Mouse (Mus musculus) cortical plate, adult 2 months (tissue): ENCODE results near the gene Tead2. TPM values are rescaled to one million over a fixed set of nuclear protein-coding genes. Genes with fewer than 3 reads are reported as not detected.
A peak's percentile ranks its signal among the peaks of the same experiment; 100 is the strongest.

ENCODE experiments used
- H3K27ac ChIP-seq: fragments of 200-500 bp; 2 replicates; pipeline ENCODE4 v1.5.1; 2012; ENCODE audit warnings: low read length, control low read depth, inconsistent platforms; ENCODE audit not compliant: insufficient read depth
- H3K4me1 ChIP-seq: fragments of 200-500 bp; 2 replicates; pipeline ENCODE4 v1.6.1; 2011; ENCODE audit warnings: low read length; ENCODE audit not compliant: control insufficient read depth, insufficient read depth
- H3K4me3 ChIP-seq: fragments of 200-500 bp; 2 replicates; pipeline ENCODE4 v1.5.1; 2011; ENCODE audit warnings: mild to moderate bottlenecking, low read length, control low read depth; ENCODE audit not compliant: insufficient read depth
- CTCF ChIP-seq: fragments of 200-500 bp; IDR thresholded peaks from 2 replicates; pipeline ENCODE4 v1.5.1; 2011; ENCODE audit warnings: mild to moderate bottlenecking, control low read depth, low read length; ENCODE audit not compliant: insufficient read depth; ENCODE audit errors: extremely low read depth
- POLR2A ChIP-seq: fragments of 200-500 bp; IDR thresholded peaks from 2 replicates; pipeline ENCODE4 v1.6.1; 2011; ENCODE audit warnings: mild to moderate bottlenecking, low read length, control low read depth; ENCODE audit not compliant: insufficient read depth; ENCODE audit errors: extremely low read depth
- polyA plus RNA-seq: library from polyadenylated mRNA; depleted of rRNA; stranded (reverse); fragments of >200 nt; gene quantifications from 2 replicates; pipeline ENCODE4 v1.2.3, GENCODE M21; 2012; rRNA removed

Tead2 gene
- polyA plus RNA-seq, 1 experiment: 5.0 TPM

GRCm38 (mm10) chr7:45263006-45263607, 47.6 kb downstream of the Tead2 start:
- no peak for TF ChIP-seq CTCF
- TF ChIP-seq POLR2A: no peak
- no peak overlapping the region for H3K27ac ChIP-seq
- no peak overlapping the region for H3K4me3 ChIP-seq
- peaks cover 4% of the 10 kb centered on the region for H3K4me1 ChIP-seq

DNA sequence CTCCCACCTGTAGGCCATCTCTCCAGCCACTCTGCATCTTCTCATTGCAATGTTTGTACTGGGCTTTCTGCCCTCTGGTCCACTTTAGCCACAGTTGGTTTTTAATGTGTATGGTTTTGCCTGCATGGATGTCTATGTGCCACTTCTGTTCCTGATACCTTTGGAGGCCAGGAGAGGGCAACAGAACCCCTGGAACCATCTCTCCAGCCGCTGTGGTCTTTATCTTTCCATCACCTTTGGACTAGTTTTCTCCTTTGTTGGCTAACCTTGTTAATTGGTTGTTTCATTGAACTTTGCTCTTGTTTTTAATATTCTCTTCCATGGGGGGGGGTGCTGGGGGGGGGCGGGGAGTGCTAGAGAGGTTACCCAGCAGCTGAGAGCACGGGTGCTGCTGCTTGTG, 48.8 kb downstream of the Tead2 start:
- no peak overlapping the region for H3K4me3 ChIP-seq
- no peak for TF ChIP-seq CTCF
- no peak for TF ChIP-seq POLR2A

GRCm38 (mm10) chr7:45265518-45265917, 50.0 kb downstream of the Tead2 start:
- Histone ChIP-seq H3K4me1 (peaks cover 4% of the 10 kb centered on the region; the same call in 1 of the 2 replicates), H3K27ac (no peak overlapping the region), H3K4me3 (no peak overlapping the region)
- TF ChIP-seq CTCF (no peak), POLR2A (no peak)

More for the DNA sequence above, 48.8 kb downstream of the Tead2 start:
- Histone ChIP-seq H3K4me1 (peaks cover 4% of the 10 kb centered on the region; the same call in 1 of the 2 replicates), H3K27ac (no peak overlapping the region)

DNA sequence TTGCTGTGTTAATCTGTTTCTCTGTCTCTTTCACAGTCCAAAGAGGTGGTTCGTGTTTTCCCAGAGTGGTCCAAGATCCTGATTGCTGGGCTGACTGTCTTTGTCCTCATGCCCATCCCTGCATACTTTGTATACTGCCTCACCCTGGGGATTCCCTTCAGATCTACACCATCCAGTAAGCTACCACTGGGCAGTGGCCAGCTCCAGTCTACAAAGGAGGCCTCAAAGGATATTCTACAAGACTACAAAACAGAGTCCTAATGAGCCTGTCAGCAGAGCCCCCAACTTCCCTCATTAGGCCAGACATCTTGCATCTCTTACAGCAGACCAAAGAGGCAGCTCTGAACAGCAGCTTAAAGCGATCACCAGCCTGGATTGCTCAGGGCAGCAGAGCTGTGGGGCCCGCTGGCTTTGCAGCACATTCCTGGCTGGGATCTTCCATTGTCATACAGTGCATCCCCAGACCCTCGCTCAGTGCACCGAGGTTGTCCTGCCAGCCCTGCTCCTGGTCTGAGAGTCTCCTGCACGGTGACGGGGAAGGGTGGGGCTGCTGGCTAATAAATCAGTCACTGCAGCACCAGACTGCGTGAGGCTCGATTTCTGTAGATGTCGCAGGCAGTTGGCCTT, 57.3 kb downstream of the Tead2 start:
- no peak overlapping the region for H3K27ac ChIP-seq
- H3K4me3 ChIP-seq: no peak overlapping the region
- no peaks in the 10 kb centered on the region for H3K4me1 ChIP-seq
- TF ChIP-seq POLR2A (no peak), CTCF (no peak)

GRCm38 (mm10) chr7:45273672-45274071, 58.1 kb downstream of the Tead2 start:
- TF ChIP-seq POLR2A: no peak
- no peak for TF ChIP-seq CTCF
- Histone ChIP-seq H3K4me1 (no peaks in the 10 kb centered on the region), H3K4me3 (no peak overlapping the region), H3K27ac (no peak overlapping the region)

DNA sequence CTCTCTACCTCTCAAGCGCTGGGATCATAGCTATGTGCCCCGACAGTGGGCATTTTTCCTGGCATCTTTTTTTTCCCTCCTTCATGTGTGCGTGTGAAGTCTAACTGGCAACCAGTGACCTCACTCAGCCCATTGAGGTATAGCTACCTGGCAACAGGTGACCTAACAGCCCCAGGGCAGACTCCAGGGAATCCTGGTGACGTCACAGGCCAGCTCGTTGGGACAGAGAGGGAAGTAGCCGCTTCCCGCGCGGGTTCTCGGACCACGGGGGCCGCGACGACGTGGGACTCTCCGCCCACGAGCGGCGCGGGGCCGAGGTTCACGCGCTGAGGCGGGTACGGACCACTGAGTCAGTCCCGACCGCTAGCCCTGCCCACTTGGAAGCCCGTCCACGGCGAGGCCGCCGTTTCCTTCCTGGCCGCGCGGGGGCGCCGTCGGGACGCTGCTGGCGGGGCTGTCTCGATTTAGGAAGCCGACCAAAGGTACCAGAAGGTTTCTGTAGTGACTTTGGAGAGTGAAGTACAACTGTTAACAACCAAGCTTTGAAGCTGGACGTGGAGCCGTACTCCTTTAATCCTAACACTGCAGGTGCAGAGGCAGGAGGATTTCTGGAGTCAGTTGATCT, 61.7 kb downstream of the Tead2 start, which contains the start of gene Slc6a21:
Gene Slc6a21 (plus strand): TSS at position 378 of the 625 bp plus-strand sequence.
- peak within 1 kb of the TSS; percentile 26; the same call in 1 of the 2 replicates for H3K4me3 ChIP-seq
- no peaks in the 10 kb centered on the region for H3K4me1 ChIP-seq
- TF ChIP-seq POLR2A: no peak
- peak; percentile 55 for TF ChIP-seq CTCF
- H3K27ac ChIP-seq: no peak within 1 kb of the TSS

Other genes with a start within 250 kb of the Tead2 start
- 154 and 164 TPM in 2 replicates for gene Cpt1c, start 240.9 kb upstream of the Tead2 start, polyA plus RNA-seq
- gene Prmt1, start 229.2 kb upstream of the Tead2 start, polyA plus RNA-seq: 162 and 169 TPM in 2 replicates
- gene Irf3, start 218.1 kb upstream of the Tead2 start, polyA plus RNA-seq: 82.4 and 87.4 TPM in 2 replicates
- 6.0 and 6.2 TPM in 2 replicates for gene Bcl2l12, start 217.0 kb upstream of the Tead2 start, polyA plus RNA-seq
- 126 and 128 TPM in 2 replicates for gene Scaf1, start 199.4 kb upstream of the Tead2 start, polyA plus RNA-seq
- 34.2 and 38.3 TPM in 2 replicates for gene Rras, start 197.8 kb upstream of the Tead2 start, polyA plus RNA-seq
- 14.6 and 15.5 TPM in 2 replicates for gene Prr12, start 162.9 kb upstream of the Tead2 start, polyA plus RNA-seq
- 89.5 and 92.3 TPM in 2 replicates for gene Nosip, start 153.3 kb upstream of the Tead2 start, polyA plus RNA-seq
- 21.4 and 23.2 TPM in 2 replicates for gene Prrg2, start 153.1 kb upstream of the Tead2 start, polyA plus RNA-seq
- gene Rcn3, start 123.5 kb upstream of the Tead2 start, polyA plus RNA-seq: 12.8 and 13.1 TPM in 2 replicates
- 30.7 and 37.0 TPM in 2 replicates for gene Fcgrt, start 111.9 kb upstream of the Tead2 start, polyA plus RNA-seq
- gene Rps11, start 91.3 kb upstream of the Tead2 start, polyA plus RNA-seq: 361 and 402 TPM in 2 replicates
- gene Rpl13a, start 87.0 kb upstream of the Tead2 start, polyA plus RNA-seq: 1,470 and 1,570 TPM in 2 replicates
- 0.08 and 0.32 TPM in 2 replicates for gene Gm45713, start 79.5 kb upstream of the Tead2 start, polyA plus RNA-seq
- 18.4 and 20.8 TPM in 2 replicates for gene Flt3l, start 79.3 kb upstream of the Tead2 start, polyA plus RNA-seq
- 59.4 and 60.2 TPM in 2 replicates for gene Pih1d1, start 61.5 kb upstream of the Tead2 start, polyA plus RNA-seq
- 8.1 and 10.3 TPM in 2 replicates for gene Aldh16a1, start 61.2 kb upstream of the Tead2 start, polyA plus RNA-seq
- 1,033 and 1,121 TPM in 2 replicates for gene Slc17a7, start 51.8 kb upstream of the Tead2 start, polyA plus RNA-seq
- 0.38 and 0.62 TPM in 2 replicates for gene Gfy, start 36.2 kb upstream of the Tead2 start, polyA plus RNA-seq
- not detected in 2 replicates for gene Pth2, start 34.8 kb upstream of the Tead2 start, polyA plus RNA-seq
- 4.7 and 5.0 TPM in 2 replicates for gene Ccdc155, start 10.9 kb upstream of the Tead2 start, polyA plus RNA-seq
- 41.4 and 47.2 TPM in 2 replicates for gene Dkkl1, start 3.6 kb upstream of the Tead2 start, polyA plus RNA-seq
- gene Cd37, start 23.4 kb downstream of the Tead2 start, polyA plus RNA-seq: 10.6 and 11.9 TPM in 2 replicates
- 2.1 TPM in 2 replicates for gene Slc6a16, start 25.3 kb downstream of the Tead2 start, polyA plus RNA-seq
- gene Slc6a21, start 61.8 kb downstream of the Tead2 start, polyA plus RNA-seq: 0.08 and 0.30 TPM in 2 replicates
- 29.1 and 35.1 TPM in 2 replicates for gene Trpm4, start 118.0 kb downstream of the Tead2 start, polyA plus RNA-seq
- gene Hrc, start 119.5 kb downstream of the Tead2 start, polyA plus RNA-seq: 0.35 and 0.55 TPM in 2 replicates
- gene Ppfia3, start 151.3 kb downstream of the Tead2 start, polyA plus RNA-seq: 164 and 167 TPM in 2 replicates
- 336 TPM in 2 replicates for gene Lin7b, start 154.8 kb downstream of the Tead2 start, polyA plus RNA-seq
- 720 and 793 TPM in 2 replicates for gene Snrnp70, start 180.0 kb downstream of the Tead2 start, polyA plus RNA-seq
- not detected in 2 replicates for gene Kcna7, start 189.9 kb downstream of the Tead2 start, polyA plus RNA-seq
- gene Ntf5, start 197.9 kb downstream of the Tead2 start, polyA plus RNA-seq: 0.04 and 0.08 TPM in 2 replicates
- gene Lhb, start 205.1 kb downstream of the Tead2 start, polyA plus RNA-seq: 0.17 TPM in 1 of 2 replicates, not detected in the other
- gene Gys1, start 219.1 kb downstream of the Tead2 start, polyA plus RNA-seq: 25.7 and 26.4 TPM in 2 replicates
- gene Ruvbl2, start 222.3 kb downstream of the Tead2 start, polyA plus RNA-seq: 41.7 and 47.4 TPM in 2 replicates
- 588 and 637 TPM in 2 replicates for gene Ftl1, start 244.1 kb downstream of the Tead2 start, polyA plus RNA-seq